Mouse (Mus musculus): Measurements from ENCODE around the gene Dync2h1.

- TF ChIP-seq EP300 (IDR thresholded peaks at IDR 0.05; ENCODE audit: low read depth), result no peak
- no peak for TF ChIP-seq CTCF (IDR thresholded peaks at IDR 0.05; ENCODE audit: low read depth)
Observed at GRCm38 (mm10) chr9:6913471-6913870, 270.8 kb downstream of the Dync2h1 start.

Data from heart, postnatal 0 days (tissue).